28 mouse cellular contexts compared by ENCODE assay signal in the genomic region with DNA sequence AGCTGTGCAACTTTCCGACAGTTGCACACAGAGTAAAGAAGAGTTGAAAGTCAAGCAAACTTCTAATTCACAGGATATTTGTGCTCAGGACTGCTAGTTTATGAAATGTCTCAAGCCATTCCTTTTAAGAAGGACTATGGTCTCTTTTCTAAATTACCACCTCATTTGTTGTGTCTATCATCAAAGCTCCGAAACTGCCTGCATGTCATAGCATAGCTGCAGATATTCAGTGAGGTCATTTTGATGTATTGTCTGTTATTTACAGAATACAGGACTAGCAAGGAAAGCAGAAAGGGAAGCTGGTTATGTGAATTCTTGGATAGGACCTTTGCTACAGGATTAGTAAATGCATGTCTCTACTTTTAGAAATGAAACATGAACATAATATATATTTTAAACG.
"Had no signal": no experiment of that assay in that cellular context is flagged by ENCODE, and none has a peak within 500 bp of the region (broad histone marks: within the 10 kb centered on the region; RNA-seq: fewer than 3 reads in every experiment).

No protein-coding gene starts in this region.

- ATAC-seq: forebrain, embryonic 13.5 days; forebrain, embryonic 14.5 days; forebrain, embryonic 15.5 days; forebrain, embryonic 16.5 days; forebrain, postnatal 0 days had no signal

- H3K9ac ChIP-seq: embryonic facial prominence, embryonic 12.5 days; embryonic facial prominence, embryonic 13.5 days; embryonic facial prominence, embryonic 15.5 days; forebrain, embryonic 12.5 days; forebrain, embryonic 13.5 days; forebrain, embryonic 15.5 days; forebrain, postnatal 0 days had no signal

- H3K4me1 ChIP-seq: embryonic facial prominence, embryonic 10.5 days; embryonic facial prominence, embryonic 12.5 days; embryonic facial prominence, embryonic 13.5 days; embryonic facial prominence, embryonic 15.5 days; forebrain, embryonic 10.5 days; forebrain, embryonic 12.5 days; forebrain, embryonic 13.5 days; forebrain, embryonic 15.5 days had no signal

- H3K27ac ChIP-seq: embryonic facial prominence, embryonic 10.5 days; embryonic facial prominence, embryonic 12.5 days; embryonic facial prominence, embryonic 13.5 days; embryonic facial prominence, embryonic 15.5 days; forebrain, embryonic 10.5 days; forebrain, embryonic 12.5 days; forebrain, embryonic 13.5 days; forebrain, embryonic 15.5 days; gastrocnemius, adult 2 months had no signal

- H3K9me3 ChIP-seq: embryonic facial prominence, embryonic 10.5 days; embryonic facial prominence, embryonic 12.5 days; embryonic facial prominence, embryonic 13.5 days; embryonic facial prominence, embryonic 15.5 days; forebrain, embryonic 10.5 days; forebrain, embryonic 12.5 days; forebrain, embryonic 13.5 days; forebrain, embryonic 15.5 days had no signal

- H3K4me3 ChIP-seq: embryonic facial prominence, embryonic 10.5 days; embryonic facial prominence, embryonic 12.5 days; embryonic facial prominence, embryonic 13.5 days; embryonic facial prominence, embryonic 15.5 days; erythroblast, embryonic 14.5 days; forebrain, embryonic 10.5 days; forebrain, embryonic 12.5 days; forebrain, embryonic 13.5 days; forebrain, embryonic 15.5 days; gastrocnemius, adult 2 months had no signal

- H3K4me2 ChIP-seq: embryonic facial prominence, embryonic 12.5 days; embryonic facial prominence, embryonic 13.5 days; embryonic facial prominence, embryonic 15.5 days; forebrain, embryonic 12.5 days; forebrain, embryonic 13.5 days; forebrain, embryonic 15.5 days had no signal

- H3K27me3 ChIP-seq: embryonic facial prominence, embryonic 12.5 days; embryonic facial prominence, embryonic 13.5 days; embryonic facial prominence, embryonic 15.5 days; forebrain, embryonic 12.5 days; forebrain, embryonic 13.5 days; forebrain, embryonic 15.5 days had no signal

- H3K36me3 ChIP-seq: embryonic facial prominence, embryonic 10.5 days; embryonic facial prominence, embryonic 12.5 days; embryonic facial prominence, embryonic 13.5 days; embryonic facial prominence, embryonic 15.5 days; forebrain, embryonic 10.5 days; forebrain, embryonic 12.5 days; forebrain, embryonic 15.5 days had no signal

- DNase-seq: cerebellum, adult 2 months; cerebellum, adult 8-10 months; cerebellum, adult 9-10 months; cerebellum, adult 9-11 months; cerebellum, postnatal 10 days; cerebellum, postnatal 14 days; cerebellum, postnatal 25 days; cerebellum, postnatal 36 days; embryo, embryonic 11 days; forebrain, postnatal 0 days; gastrocnemius, adult 2 months; gastrocnemius, postnatal 10 days; gastrocnemius, postnatal 14 days; gastrocnemius, postnatal 25 days; gastrocnemius, postnatal 36 days; heart, adult 11 months; heart, adult 18-20 months had no signal
